Mouse (Mus musculus) thymus, postnatal 4 days (tissue): ENCODE measurements around the gene Camk1g.

ENCODE experiments used
- DNase-seq: peaks from one replicate; pipeline ENCODE4 v3.0.0; 2021

Gene Camk1g

GRCm38 (mm10) chr1:193332018-193332417, 38.1 kb downstream of the Camk1g start:
- no peak for DNase-seq

GRCm38 (mm10) chr1:193330626-193331025, 39.5 kb downstream of the Camk1g start:
- DNase-seq, result no peak

- DNase-seq, result peak; percentile 92
Measured at GRCm38 (mm10) chr1:193330172-193330571, 39.9 kb downstream of the Camk1g start.

- DNase-seq, result no peak
Measured at GRCm38 (mm10) chr1:193329557-193329956, 40.5 kb downstream of the Camk1g start.

- DNase-seq, result no peak
Measured at GRCm38 (mm10) chr1:193327686-193328085, 42.4 kb downstream of the Camk1g start.

- DNase-seq, result peak; percentile 4
Measured at GRCm38 (mm10) chr1:193327216-193327615, 42.9 kb downstream of the Camk1g start.

- DNase-seq, result peak; percentile 43
Measured at GRCm38 (mm10) chr1:193326456-193327145, 43.5 kb downstream of the Camk1g start.

GRCm38 (mm10) chr1:193325891-193326290, 44.2 kb downstream of the Camk1g start:
- peak; percentile 6 for DNase-seq

- peak; percentile 90 for DNase-seq
Measured at GRCm38 (mm10) chr1:193324224-193324623, 45.9 kb downstream of the Camk1g start.

GRCm38 (mm10) chr1:193323686-193324085, 46.4 kb downstream of the Camk1g start:
- no peak for DNase-seq

- DNase-seq, result no peak
Measured at GRCm38 (mm10) chr1:193320398-193320797, 49.7 kb downstream of the Camk1g start.

- no peak for DNase-seq
Measured at GRCm38 (mm10) chr1:193319721-193320120, 50.4 kb downstream of the Camk1g start.

GRCm38 (mm10) chr1:193317159-193317559, 52.9 kb downstream of the Camk1g start:
- no peak for DNase-seq

GRCm38 (mm10) chr1:193316358-193316750, 53.7 kb downstream of the Camk1g start:
- DNase-seq, result no peak

GRCm38 (mm10) chr1:193315705-193316357, 54.3 kb downstream of the Camk1g start:
- no peak for DNase-seq

- DNase-seq, result no peak
Measured at GRCm38 (mm10) chr1:193311596-193311995, 58.5 kb downstream of the Camk1g start.

GRCm38 (mm10) chr1:193310519-193311085, 59.5 kb downstream of the Camk1g start:
- DNase-seq, result no peak

GRCm38 (mm10) chr1:193309785-193310518, 60.1 kb downstream of the Camk1g start:
- no peak for DNase-seq

GRCm38 (mm10) chr1:193306832-193307231, 63.3 kb downstream of the Camk1g start:
- DNase-seq, result no peak

- no peak for DNase-seq
Measured at GRCm38 (mm10) chr1:193305386-193305785, 64.7 kb downstream of the Camk1g start.

GRCm38 (mm10) chr1:193303096-193303495, 67.0 kb downstream of the Camk1g start:
- no peak for DNase-seq

GRCm38 (mm10) chr1:193302093-193302405, 68.0 kb downstream of the Camk1g start:
- no peak for DNase-seq

GRCm38 (mm10) chr1:193301216-193302092, 68.6 kb downstream of the Camk1g start:
- no peak for DNase-seq
